Mouse (Mus musculus): ENCODE measurements around the gene Fam24a.

Gene Fam24a

GRCm38 (mm10) chr7:131333564-131333963 lies at the start of gene Fam24a:
Gene Fam24a (plus strand): TSS chr7:131333864.
- no peak for DNase-seq

- no peak for DNase-seq
Measured at GRCm38 (mm10) chr7:131297151-131297550, 36.5 kb upstream of the Fam24a start.

GRCm38 (mm10) chr7:131303340-131303739 lies 30.3 kb upstream of the Fam24a start:
- peak; percentile 2 for DNase-seq

GRCm38 (mm10) chr7:131306733-131307132 lies 26.9 kb upstream of the Fam24a start:
- DNase-seq, result no peak

GRCm38 (mm10) chr7:131314493-131314892 lies 19.2 kb upstream of the Fam24a start:
- DNase-seq, result no peak

GRCm38 (mm10) chr7:131317587-131317986 lies 16.1 kb upstream of the Fam24a start:
- DNase-seq, result no peak

GRCm38 (mm10) chr7:131318340-131318739 lies 15.3 kb upstream of the Fam24a start:
- no peak for DNase-seq

- DNase-seq, result no peak
Measured at GRCm38 (mm10) chr7:131322192-131322591, 11.5 kb upstream of the Fam24a start, which contains the start of gene Cuzd1. Gene Cuzd1 (minus strand): TSS chr7:131322292.

GRCm38 (mm10) chr7:131327054-131327453 lies 6.6 kb upstream of the Fam24a start:
- no peak for DNase-seq

GRCm38 (mm10) chr7:131329416-131329815 lies 4.2 kb upstream of the Fam24a start, which contains the start of gene Fam24b:
Gene Fam24b (minus strand): TSS chr7:131329516.
- no peak for DNase-seq

- no peak for DNase-seq
Measured at GRCm38 (mm10) chr7:131331688-131332087, 2.0 kb upstream of the Fam24a start.

GRCm38 (mm10) chr7:131337502-131338068 lies 3.9 kb downstream of the Fam24a start:
- no peak for DNase-seq

GRCm38 (mm10) chr7:131345856-131346541 lies 12.3 kb downstream of the Fam24a start:
- no peak for DNase-seq

GRCm38 (mm10) chr7:131356105-131356504 lies 22.4 kb downstream of the Fam24a start:
- DNase-seq, result no peak

GRCm38 (mm10) chr7:131362269-131362614 lies 28.6 kb downstream of the Fam24a start:
- no peak for DNase-seq

GRCm38 (mm10) chr7:131362615-131363300 lies 29.1 kb downstream of the Fam24a start, which contains the start of gene 2310057M21Rik:
Gene 2310057M21Rik (minus strand): TSS chr7:131362759.
- peak; percentile 95 for DNase-seq

GRCm38 (mm10) chr7:131364131-131364530 lies 30.5 kb downstream of the Fam24a start:
- DNase-seq, result no peak

- peak; percentile 87 for DNase-seq
Measured at GRCm38 (mm10) chr7:131370648-131371469, 37.2 kb downstream of the Fam24a start, which contains the start of gene Pstk. Gene Pstk (plus strand): TSS chr7:131371141.

GRCm38 (mm10) chr7:131371470-131371860 lies 37.8 kb downstream of the Fam24a start:
- no peak for DNase-seq

GRCm38 (mm10) chr7:131371880-131372651 lies 38.4 kb downstream of the Fam24a start:
- DNase-seq, result no peak
